Mouse (Mus musculus) embryonic facial prominence, embryonic 12.5 days (tissue): ENCODE results near the gene Heyl. TPM values are rescaled to one million over a fixed set of nuclear protein-coding genes. Genes with fewer than 3 reads are reported as not detected.
"Not testable (repeated sequence)": the region's sequence is repeated elsewhere in the genome, so short reads cannot be mapped to it uniquely, and the experiment has no call there.

Source experiments
- ATAC-seq: fragments of 200-750 bp; cut with Nextera tagmentation; 2 replicates; pipeline ENCODE4 v1.8.0; 2017; ENCODE audit not compliant: insufficient number of reproducible peaks, insufficient read depth, low FRiP score, low TSS enrichment
- H3K27ac ChIP-seq: fragments of 300-500 bp; sonication (generic); 2 replicates; pipeline ENCODE4 v1.5.1; 2016; ENCODE audit warnings: mild to moderate bottlenecking
- H3K27me3 ChIP-seq: fragments of 300-500 bp; sonication (generic); 2 replicates; pipeline ENCODE4 v1.6.1; 2016; ENCODE audit warnings: mild to moderate bottlenecking, moderate library complexity
- H3K36me3 ChIP-seq: fragments of 300-500 bp; sonication (generic); 2 replicates; pipeline ENCODE4 v1.6.1; 2016; ENCODE audit warnings: mild to moderate bottlenecking
- H3K4me1 ChIP-seq: fragments of 300-500 bp; sonication (generic); 2 replicates; pipeline ENCODE4 v1.6.1; 2016
- H3K4me2 ChIP-seq: fragments of 300-500 bp; sonication (generic); replicated peaks from 2 replicates; pipeline ENCODE4 v1.6.1; 2016; ENCODE audit warnings: mild to moderate bottlenecking, moderate library complexity
- H3K4me3 ChIP-seq: fragments of 300-500 bp; sonication (generic); 2 replicates; pipeline ENCODE4 v1.5.1; 2016; ENCODE audit warnings: mild to moderate bottlenecking
- H3K9ac ChIP-seq: fragments of 300-500 bp; sonication (generic); 2 replicates; pipeline ENCODE4 v1.6.1; 2016; ENCODE audit warnings: mild to moderate bottlenecking, moderate library complexity
- H3K9me3 ChIP-seq: fragments of 300-500 bp; sonication (generic); 2 replicates; pipeline ENCODE4 v1.6.1; 2016; ENCODE audit warnings: mild to moderate bottlenecking, moderate library complexity
- WGBS: fragments of 180-500 bp; shearing (Covaris S2); methylation state at CpG from one replicate; pipeline ENCODE4 v1.1.7; 2016; 5-methylcytosine and 5-hydroxymethylcytosine counted together
- polyA plus RNA-seq: library from polyadenylated mRNA; unstranded; fragments of >200 nt; fragmentation: Nextera tagmentation; extraction: Ambion mirVana; gene quantifications from 2 replicates; pipeline ENCODE4 v1.2.1, GENCODE M21; 2016

The Heyl gene
- polyA plus RNA-seq, 1 experiment from 2014 or later: 7.2 TPM

GRCm38 (mm10) chr4:123261721-123262401 is 28.5 kb downstream of the Heyl start, which contains the start of gene Pabpc4:
Gene Pabpc4 (plus strand): TSS chr4:123262351.
- no peak within 1 kb of the TSS for H3K27ac ChIP-seq

GRCm38 (mm10) chr4:123271063-123271462 is 37.7 kb downstream of the Heyl start:
- Histone ChIP-seq H3K4me2 (no peak overlapping the region), H3K9me3 (no peaks in the 10 kb centered on the region), H3K9ac (no peak overlapping the region), H3K27me3 (no peaks in the 10 kb centered on the region), H3K27ac (no peak overlapping the region), H3K4me1 (no peaks in the 10 kb centered on the region), H3K4me3 (no peak overlapping the region), H3K36me3 (no peaks in the 10 kb centered on the region)
- WGBS: 85% methylated on average over 3 of the region's 3 CpGs
- ATAC-seq: no peak

More at GRCm38 (mm10) chr4:123261721-123262401, 28.5 kb downstream of the Heyl start, which contains the start of gene Pabpc4:
- Histone ChIP-seq H3K36me3 (no peaks in the 10 kb centered on the region), H3K4me2 (no peak within 1 kb of the TSS), H3K9ac (no peak within 1 kb of the TSS), H3K9me3 (no peaks in the 10 kb centered on the region), H3K27me3 (no peaks in the 10 kb centered on the region), H3K4me1 (peaks cover 6% of the 10 kb centered on the region; the same call in 1 of the 2 replicates), H3K4me3 (no peak within 1 kb of the TSS)
- no peak for ATAC-seq
- 71% methylated on average over 5 of the region's 5 CpGs for WGBS

- Histone ChIP-seq H3K4me1 (peaks cover 13% of the 10 kb centered on the region), H3K9me3 (no peaks in the 10 kb centered on the region), H3K4me3 (no peak overlapping the region), H3K9ac (no peak overlapping the region), H3K27me3 (no peaks in the 10 kb centered on the region), H3K27ac (no peak overlapping the region), H3K4me2 (no peak overlapping the region), H3K36me3 (no peaks in the 10 kb centered on the region)
- no peak for ATAC-seq
- 73% methylated on average over 3 of the region's 3 CpGs for WGBS
Measured at GRCm38 (mm10) chr4:123280117-123280516, 46.8 kb downstream of the Heyl start.

- H3K9ac ChIP-seq: peak overlapping the region; percentile 59
- peaks cover 13% of the 10 kb centered on the region for H3K36me3 ChIP-seq
- peak; percentile 88 for ATAC-seq
- peak overlapping the region; percentile 48 for H3K4me3 ChIP-seq
- 0 out of 2 replicates have a peak overlapping the region, but pooled peaks have one; percentile 67 for H3K27ac ChIP-seq
- no peaks in the 10 kb centered on the region for H3K27me3 ChIP-seq
- peaks cover 22% of the 10 kb centered on the region for H3K4me1 ChIP-seq
- under 1% methylated on average over 25 of the region's 25 CpGs for WGBS
- H3K4me2 ChIP-seq: peak overlapping the region; percentile 93
- no peaks in the 10 kb centered on the region for H3K9me3 ChIP-seq
Measured at GRCm38 (mm10) chr4:123282500-123282899, 49.1 kb downstream of the Heyl start.

GRCm38 (mm10) chr4:123282915-123283674 is 49.7 kb downstream of the Heyl start:
- peaks cover 22% of the 10 kb centered on the region for H3K4me1 ChIP-seq
- H3K9me3 ChIP-seq, H3K27me3 ChIP-seq, H3K27ac ChIP-seq: not testable (repeated sequence)
- peak; percentile 50; the same call in 1 of the 2 replicates for ATAC-seq
- under 1% methylated on average over 46 of the region's 55 CpGs for WGBS
- H3K4me3 ChIP-seq: peak overlapping the region; percentile 48
- peaks cover 18% of the 10 kb centered on the region for H3K36me3 ChIP-seq
- H3K4me2 ChIP-seq: peak overlapping the region; percentile 93
- peak overlapping the region; percentile 54 for H3K9ac ChIP-seq

GRCm38 (mm10) chr4:123283675-123284064 is 50.3 kb downstream of the Heyl start:
- not testable (repeated sequence) for H3K27ac ChIP-seq, H3K27me3 ChIP-seq, H3K9me3 ChIP-seq
- Histone ChIP-seq H3K4me3 (peak overlapping the region; percentile 48), H3K4me2 (peak overlapping the region; percentile 93), H3K36me3 (peaks cover 23% of the 10 kb centered on the region), H3K9ac (peak overlapping the region; percentile 54), H3K4me1 (peaks cover 22% of the 10 kb centered on the region)
- under 1% methylated on average over 13 of the region's 15 CpGs for WGBS
- ATAC-seq: 0 out of 2 replicates have a peak, but pooled peaks have one; percentile 53

GRCm38 (mm10) chr4:123284731-123285624 is 51.6 kb downstream of the Heyl start:
- Histone ChIP-seq H3K9ac (peak overlapping the region; percentile 54; the same call in 1 of the 2 replicates), H3K4me1 (peaks cover 22% of the 10 kb centered on the region), H3K36me3 (peaks cover 36% of the 10 kb centered on the region), H3K4me3 (peak overlapping the region; percentile 48), H3K27ac (0 out of 2 replicates have a peak overlapping the region, but pooled peaks have one; percentile 13), H3K9me3 (no peaks in the 10 kb centered on the region), H3K27me3 (no peaks in the 10 kb centered on the region), H3K4me2 (peak overlapping the region; percentile 93)
- ATAC-seq: no peak
- 79% methylated on average over 6 of the region's 6 CpGs for WGBS

GRCm38 (mm10) chr4:123286790-123287189 is 53.4 kb downstream of the Heyl start:
- Histone ChIP-seq H3K4me1 (peaks cover 22% of the 10 kb centered on the region), H3K9me3 (no peaks in the 10 kb centered on the region), H3K9ac (no peak overlapping the region), H3K27me3 (no peaks in the 10 kb centered on the region), H3K4me2 (no peak overlapping the region), H3K4me3 (no peak overlapping the region), H3K27ac (no peak overlapping the region), H3K36me3 (peaks cover 50% of the 10 kb centered on the region)
- 94% methylated on average over 2 of the region's 2 CpGs for WGBS
- ATAC-seq: no peak

- Histone ChIP-seq H3K4me2 (no peak overlapping the region), H3K4me1 (peaks cover 20% of the 10 kb centered on the region), H3K9ac (no peak overlapping the region), H3K9me3 (no peaks in the 10 kb centered on the region), H3K36me3 (peaks cover 72% of the 10 kb centered on the region), H3K27me3 (no peaks in the 10 kb centered on the region), H3K27ac (no peak overlapping the region), H3K4me3 (no peak overlapping the region)
- WGBS: 83% methylated on average over 12 of the region's 12 CpGs
- no peak for ATAC-seq
Measured at GRCm38 (mm10) chr4:123289038-123289437, 55.7 kb downstream of the Heyl start.

GRCm38 (mm10) chr4:123292390-123292789 is 59.0 kb downstream of the Heyl start:
- WGBS: 90% methylated on average over 3 of the region's 3 CpGs
- no peaks in the 10 kb centered on the region; the same call in 1 of the 2 replicates for H3K4me1 ChIP-seq
- ATAC-seq: no peak
- H3K4me3 ChIP-seq: no peak overlapping the region
- H3K9me3 ChIP-seq: no peaks in the 10 kb centered on the region
- no peak overlapping the region for H3K27ac ChIP-seq
- no peak overlapping the region for H3K9ac ChIP-seq
- no peaks in the 10 kb centered on the region for H3K27me3 ChIP-seq
- peaks cover 94% of the 10 kb centered on the region for H3K36me3 ChIP-seq
- H3K4me2 ChIP-seq: no peak overlapping the region

GRCm38 (mm10) chr4:123292989-123293388 is 59.6 kb downstream of the Heyl start:
- no peaks in the 10 kb centered on the region; the same call in 1 of the 2 replicates for H3K4me1 ChIP-seq
- ATAC-seq: no peak
- H3K27me3 ChIP-seq: no peaks in the 10 kb centered on the region
- H3K36me3 ChIP-seq: peaks cover 93% of the 10 kb centered on the region
- 85% methylated on average over 7 of the region's 7 CpGs for WGBS
- no peaks in the 10 kb centered on the region for H3K9me3 ChIP-seq
- no peak overlapping the region for H3K4me3 ChIP-seq
- H3K9ac ChIP-seq: no peak overlapping the region
- H3K27ac ChIP-seq: no peak overlapping the region
- H3K4me2 ChIP-seq: no peak overlapping the region
